Mouse (Mus musculus): Measurements from ENCODE around the gene Atp6ap1. TPM values are rescaled to one million over a fixed set of nuclear protein-coding genes. Genes with fewer than 3 reads are reported as not detected.

Gene Atp6ap1
- total and polyA plus RNA-seq, 2 experiments from 2014 or later = 359 to 371 TPM

- H3K4me3 ChIP-seq (ENCODE audit: low read depth, low read length) = no peak overlapping the region
- no peak overlapping the region for H3K27ac ChIP-seq (ENCODE audit: low read depth, low read length)
- H3K36me3 ChIP-seq (ENCODE audit: insufficient read depth, low read length) = no peaks in the 10 kb centered on the region; the same call in 1 of the 2 replicates
- H3K4me2 ChIP-seq (ENCODE audit: low read depth, low read length, poor library complexity, severe bottlenecking) = no peak overlapping the region
- DNase-seq (ENCODE audit: low spot score) (no peak), ATAC-seq (ENCODE audit: low FRiP score) (no peak)
- H3K4me1 ChIP-seq (ENCODE audit: insufficient read depth, low read length) = no peaks in the 10 kb centered on the region
- no peak overlapping the region for H3K9ac ChIP-seq (replicated peaks; ENCODE audit: low read length, poor library complexity, severe bottlenecking)
- WGBS = 82% methylated on average over 8 of the region's 8 CpGs
- no peak for TF ChIP-seq CTCF (IDR thresholded peaks at IDR 0.05)
- no peaks in the 10 kb centered on the region for H3K9me3 ChIP-seq (ENCODE audit: low read length)
- no peaks in the 10 kb centered on the region for H3K27me3 ChIP-seq (ENCODE audit: insufficient read depth, low read length)
Measured at GRCm38 (mm10) chrX:74277916-74278315, 19.0 kb upstream of the Atp6ap1 start.

GRCm38 (mm10) chrX:74281041-74281731 is 15.7 kb upstream of the Atp6ap1 start:
- Histone ChIP-seq H3K27ac (ENCODE audit: low read depth, low read length) (no peak overlapping the region), H3K9ac (replicated peaks; ENCODE audit: low read length, poor library complexity, severe bottlenecking) (peak overlapping the region; percentile 63), H3K27me3 (ENCODE audit: insufficient read depth, low read length) (no peaks in the 10 kb centered on the region), H3K36me3 (ENCODE audit: insufficient read depth, low read length) (no peaks in the 10 kb centered on the region), H3K9me3 (ENCODE audit: low read length) (no peaks in the 10 kb centered on the region), H3K4me2 (ENCODE audit: low read depth, low read length, poor library complexity, severe bottlenecking) (peak overlapping the region; percentile 57), H3K4me3 (ENCODE audit: low read depth, low read length) (peak overlapping the region; percentile 48), H3K4me1 (ENCODE audit: insufficient read depth, low read length) (no peaks in the 10 kb centered on the region)
- DNase-seq (ENCODE audit: low spot score) = no peak
- 20% methylated on average over 14 of the region's 14 CpGs for WGBS
- no peak for TF ChIP-seq CTCF (IDR thresholded peaks at IDR 0.05)
- no peak for ATAC-seq (ENCODE audit: low FRiP score)

GRCm38 (mm10) chrX:74281732-74282394 is 15.0 kb upstream of the Atp6ap1 start, which contains the start of the genes Taz and Dnase1l1:
TSS of gene Taz (plus strand) at chrX:74281912.
TSS of gene Dnase1l1 (minus strand) at chrX:74282337.
- ATAC-seq (ENCODE audit: low FRiP score) (peak; percentile 65), DNase-seq (ENCODE audit: low spot score) (peak; percentile 55)
- peak; percentile 2; the same call in 1 of the 2 replicates for TF ChIP-seq CTCF (IDR thresholded peaks at IDR 0.05)
- peak within 1 kb of the TSS; percentile 57 for H3K4me2 ChIP-seq (ENCODE audit: low read depth, low read length, poor library complexity, severe bottlenecking)
- peak within 1 kb of the TSS; percentile 63 for H3K9ac ChIP-seq (replicated peaks; ENCODE audit: low read length, poor library complexity, severe bottlenecking)
- no peaks in the 10 kb centered on the region for H3K27me3 ChIP-seq (ENCODE audit: insufficient read depth, low read length)
- no peaks in the 10 kb centered on the region for H3K36me3 ChIP-seq (ENCODE audit: insufficient read depth, low read length)
- no peaks in the 10 kb centered on the region for H3K9me3 ChIP-seq (ENCODE audit: low read length)
- H3K27ac ChIP-seq (ENCODE audit: low read depth, low read length) = peak within 1 kb of the TSS; percentile 82
- WGBS = 24% methylated on average over 16 of the region's 16 CpGs
- H3K4me1 ChIP-seq (ENCODE audit: insufficient read depth, low read length) = no peaks in the 10 kb centered on the region
- H3K4me3 ChIP-seq (ENCODE audit: low read depth, low read length) = peak within 1 kb of the TSS; percentile 48

GRCm38 (mm10) chrX:74282395-74283091 is 14.4 kb upstream of the Atp6ap1 start:
- peak overlapping the region; percentile 82 for H3K27ac ChIP-seq (ENCODE audit: low read depth, low read length)
- H3K4me3 ChIP-seq (ENCODE audit: low read depth, low read length) = peak overlapping the region; percentile 48
- no peak for TF ChIP-seq CTCF (IDR thresholded peaks at IDR 0.05)
- ATAC-seq (ENCODE audit: low FRiP score) = peak; percentile 87
- no peaks in the 10 kb centered on the region for H3K9me3 ChIP-seq (ENCODE audit: low read length)
- H3K27me3 ChIP-seq (ENCODE audit: insufficient read depth, low read length) = no peaks in the 10 kb centered on the region
- peak overlapping the region; percentile 57 for H3K4me2 ChIP-seq (ENCODE audit: low read depth, low read length, poor library complexity, severe bottlenecking)
- H3K4me1 ChIP-seq (ENCODE audit: insufficient read depth, low read length) = no peaks in the 10 kb centered on the region
- DNase-seq (ENCODE audit: low spot score) = peak; percentile 91
- WGBS = 25% methylated on average over 35 of the region's 39 CpGs
- H3K9ac ChIP-seq (replicated peaks; ENCODE audit: low read length, poor library complexity, severe bottlenecking) = peak overlapping the region; percentile 63
- H3K36me3 ChIP-seq (ENCODE audit: insufficient read depth, low read length) = no peaks in the 10 kb centered on the region

- no peak for TF ChIP-seq CTCF (IDR thresholded peaks at IDR 0.05)
- Histone ChIP-seq H3K27ac (ENCODE audit: low read depth, low read length) (peak overlapping the region; percentile 82), H3K36me3 (ENCODE audit: insufficient read depth, low read length) (peaks cover 2% of the 10 kb centered on the region; the same call in 1 of the 2 replicates), H3K4me3 (ENCODE audit: low read depth, low read length) (peak overlapping the region; percentile 48), H3K9me3 (ENCODE audit: low read length) (no peaks in the 10 kb centered on the region), H3K4me2 (ENCODE audit: low read depth, low read length, poor library complexity, severe bottlenecking) (peak overlapping the region; percentile 57), H3K9ac (replicated peaks; ENCODE audit: low read length, poor library complexity, severe bottlenecking) (peak overlapping the region; percentile 63), H3K27me3 (ENCODE audit: insufficient read depth, low read length) (no peaks in the 10 kb centered on the region), H3K4me1 (ENCODE audit: insufficient read depth, low read length) (no peaks in the 10 kb centered on the region)
- WGBS = 54% methylated on average over 5 of the region's 5 CpGs
- peak; percentile 25 for ATAC-seq (ENCODE audit: low FRiP score)
- DNase-seq (ENCODE audit: low spot score) = no peak
Measured at GRCm38 (mm10) chrX:74283092-74283437, 13.8 kb upstream of the Atp6ap1 start.
